Mouse (Mus musculus) MEL (cell line): ENCODE measurements around the gene Prkd2. TPM values are rescaled to one million over a fixed set of nuclear protein-coding genes. Genes with fewer than 3 reads are reported as not detected.

ENCODE experiments used
- DNase-seq: peaks from one replicate; pipeline ENCODE4 v3.0.0; 2011; ENCODE audit warnings: low read depth, low spot score
- H3K27ac ChIP-seq: 2 replicates; pipeline ENCODE4 v1.5.1; 2012; ENCODE audit warnings: low read depth, mild to moderate bottlenecking, control low read depth, low read length, moderate library complexity; ENCODE audit not compliant: control insufficient read depth
- H3K27me3 ChIP-seq, 2 experiments: fragments of 150-350 bp in 1 of 2; sonication (generic) in 1 of 2; 2 replicates each; pipeline ENCODE4 v1.6.1; 2012; ENCODE audit warnings: low read length in 2 of 2, mild to moderate bottlenecking in 2 of 2, improper control_type of control experiment in 1 of 2, moderate library complexity in 1 of 2; ENCODE audit not compliant: insufficient read depth in 2 of 2, control insufficient read depth in 1 of 2
- H3K36me3 ChIP-seq, 2 experiments: 2 replicates each; pipeline ENCODE4 v1.6.1; 2012 to 2014; ENCODE audit warnings: low read length in 2 of 2, improper control_type of control experiment in 1 of 2, inconsistent platforms in 1 of 2, mild to moderate bottlenecking in 1 of 2; ENCODE audit not compliant: insufficient read depth in 2 of 2, control insufficient read depth in 1 of 2
- H3K4me1 ChIP-seq, 2 experiments: fragments of 150-350 bp in 1 of 2; sonication (generic) in 1 of 2; 2 replicates each; pipeline ENCODE4 v1.6.1; 2012; ENCODE audit warnings: low read length in 2 of 2, improper control_type of control experiment in 1 of 2, mild to moderate bottlenecking in 1 of 2; ENCODE audit not compliant: insufficient read depth in 2 of 2, control insufficient read depth in 1 of 2
- H3K4me3 ChIP-seq, 2 experiments: fragments of 150-350 bp in 1 of 2; sonication (generic) in 1 of 2; 2 replicates each; pipeline ENCODE4 v1.5.1; 2012; ENCODE audit warnings: low read depth in 2 of 2, low read length in 2 of 2, mild to moderate bottlenecking in 2 of 2, moderate library complexity in 2 of 2, control low read depth in 1 of 2, improper control_type of control experiment in 1 of 2; ENCODE audit not compliant: control insufficient read depth in 1 of 2, insufficient read depth in 1 of 2
- H3K79me2 ChIP-seq: 2 replicates; pipeline ENCODE4 v1.6.1; 2012; ENCODE audit warnings: mild to moderate bottlenecking, low read length, moderate library complexity; ENCODE audit not compliant: control insufficient read depth, poor library complexity, insufficient read depth
- H3K9ac ChIP-seq: 2 replicates; pipeline ENCODE4 v1.6.1; 2012; ENCODE audit warnings: low read depth, mild to moderate bottlenecking, control low read depth, low read length, moderate library complexity; ENCODE audit not compliant: control insufficient read depth, poor library complexity, severe bottlenecking
- H3K9me3 ChIP-seq: fragments of 150-350 bp; sonication (generic); replicated peaks from 2 replicates; pipeline ENCODE4 v1.6.1; 2012; ENCODE audit warnings: mild to moderate bottlenecking, low read length, improper control_type of control experiment, moderate library complexity; ENCODE audit not compliant: insufficient read depth
- EP300 ChIP-seq, 2 experiments: IDR thresholded peaks; 2 replicates each; pipeline ENCODE4 v1.6.1; 2011; ENCODE audit warnings: improper control_type of control experiment in 2 of 2, low read length in 2 of 2, low read depth in 1 of 2, mild to moderate bottlenecking in 1 of 2
- RAD21 ChIP-seq: IDR thresholded peaks from 2 replicates; pipeline ENCODE4 v1.6.1; 2011; ENCODE audit warnings: mild to moderate bottlenecking, low read depth, low read length, improper control_type of control experiment
- TAL1 ChIP-seq: IDR thresholded peaks from 2 replicates; pipeline ENCODE4 v1.6.1; 2012; ENCODE audit warnings: mild to moderate bottlenecking, inconsistent platforms, low read length, moderate library complexity, mixed read lengths
- TCF12 ChIP-seq: IDR thresholded peaks from 2 replicates; pipeline ENCODE4 v1.6.1; 2014; ENCODE audit warnings: low read depth, mild to moderate bottlenecking, inconsistent platforms, low read length, improper control_type of control experiment, moderate library complexity
- UBTF ChIP-seq: IDR thresholded peaks from 2 replicates; pipeline ENCODE4 v1.6.1; 2012; ENCODE audit warnings: low read depth, mild to moderate bottlenecking, inconsistent platforms, low read length, improper control_type of control experiment, moderate library complexity, borderline replicate concordance; ENCODE audit not compliant: insufficient read depth
- polyA plus RNA-seq, 2 experiments: library from polyadenylated mRNA; stranded (reverse) in 1 of 2; unstranded in 1 of 2; fragments of >175 nt in 1 of 2; fragments of >200 nt in 1 of 2; gene quantifications; 2 replicates each; pipeline versions ENCODE4 v1.2.1 to v1.2.4; 2012; ENCODE audit warnings: low replicate concordance in 2 of 2, low read depth in 1 of 2; ENCODE audit not compliant: insufficient read length in 2 of 2, insufficient read depth in 1 of 2, missing spikeins in 1 of 2
- total RNA-seq: library from RNA; depleted of rRNA; stranded (reverse); fragments of 300-350 nt; gene quantifications from 2 replicates; pipeline ENCODE4 v1.2.3, GENCODE M21; 2012; rRNA removed

Prkd2 gene
- total and polyA plus RNA-seq, 3 experiments: 2.9 to 8.7 TPM; not detected in 1

DNA sequence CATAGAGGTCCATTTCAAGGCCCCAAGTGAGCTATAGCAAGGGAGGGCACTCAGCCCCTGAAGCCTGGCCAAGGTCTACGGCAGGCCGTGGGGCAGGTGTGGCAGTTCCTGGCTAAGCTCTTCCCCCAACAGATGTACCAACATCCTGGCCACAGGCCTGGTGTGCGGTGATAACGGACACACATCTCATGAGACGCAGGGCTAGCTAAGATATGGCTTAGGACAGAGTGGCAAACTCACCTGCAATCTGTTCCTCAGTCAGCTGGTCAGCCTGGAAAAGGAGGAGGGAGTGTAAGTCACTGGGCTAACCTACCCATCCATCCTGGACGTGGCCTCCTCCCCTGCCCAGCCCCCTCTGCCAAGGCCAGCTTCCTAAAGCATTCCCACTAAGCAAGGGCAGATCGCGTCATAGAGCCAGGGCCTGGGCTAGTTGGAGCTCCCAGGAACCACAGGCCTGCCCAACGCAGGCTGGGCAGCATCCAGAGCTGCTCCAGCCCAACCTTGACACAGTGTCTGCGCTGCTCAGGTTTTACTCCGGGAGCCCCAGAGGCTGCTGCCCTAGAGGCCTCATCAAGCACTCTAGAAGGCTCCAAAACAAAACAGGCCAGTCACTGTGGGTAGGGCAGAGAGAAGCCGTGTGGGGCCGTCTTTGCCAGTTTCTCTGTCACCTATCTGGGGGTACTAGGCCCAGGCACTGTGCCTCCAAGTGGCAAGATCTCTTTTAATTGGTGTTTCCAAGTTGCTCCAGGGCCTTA, 76.9 kb downstream of the Prkd2 start:
- H3K27ac ChIP-seq: no peak overlapping the region
- H3K4me3 ChIP-seq: no peak overlapping the region
- peaks cover 0 to 10% of the 10 kb centered on the region in 2 experiments; a peak in 2 of 4 replicates for H3K36me3 ChIP-seq
- H3K9me3 ChIP-seq: no peaks in the 10 kb centered on the region
- peaks cover 0 to 10% of the 10 kb centered on the region in 2 experiments; a peak in 3 of 4 replicates for H3K4me1 ChIP-seq
- peaks cover 43% of the 10 kb centered on the region for H3K79me2 ChIP-seq
- DNase-seq: no peak
- 0 out of 4 replicates have a peak, but pooled peaks of 1 of the 2 experiments have one; percentile 19 for TF ChIP-seq EP300 (IDR thresholded peaks at IDR 0.05; ENCODE audit: low read depth in 1 of 2, low read length in 2 of 2)
- no peak for TF ChIP-seq RAD21
- no peak for TF ChIP-seq UBTF
- TF ChIP-seq TAL1: peak; percentile 52
- peak; percentile 26; the same call in 1 of the 2 replicates for TF ChIP-seq TCF12
- H3K9ac ChIP-seq: no peak overlapping the region
- H3K27me3 ChIP-seq: no peaks in the 10 kb centered on the region

Other genes with a start within 250 kb of the Prkd2 start
- 6.7 and 7.4 TPM in 2 replicates for gene Arhgap35, start 227.9 kb upstream of the Prkd2 start, total RNA-seq
- 10 to 100 TPM in 1 of 2 experiments, not detected in 1; 13.4 TPM for gene Arhgap35, start 227.9 kb upstream of the Prkd2 start, polyA plus RNA-seq
- not detected in 2 replicates for gene Ceacam15, start 167.2 kb upstream of the Prkd2 start, total RNA-seq
- not detected for gene Ceacam15, start 167.2 kb upstream of the Prkd2 start, polyA plus RNA-seq
- gene Ceacam9, start 121.0 kb upstream of the Prkd2 start, total RNA-seq: not detected in 2 replicates
- not detected for gene Ceacam9, start 121.0 kb upstream of the Prkd2 start, polyA plus RNA-seq
- 279 and 288 TPM in 2 replicates for gene Ap2s1, start 104.5 kb upstream of the Prkd2 start, total RNA-seq
- gene Ap2s1, start 104.5 kb upstream of the Prkd2 start, polyA plus RNA-seq: 100 to 1,000 TPM in 1 of 2 experiments, not detected in 1; 297 TPM
- 72.0 and 88.6 TPM in 2 replicates for gene Slc1a5, start 61.6 kb upstream of the Prkd2 start, total RNA-seq
- 100 to 1,000 TPM in 1 of 2 experiments, not detected in 1; 180 TPM for gene Slc1a5, start 61.6 kb upstream of the Prkd2 start, polyA plus RNA-seq
- 54.7 and 55.8 TPM in 2 replicates for gene Strn4, start 27.0 kb upstream of the Prkd2 start, total RNA-seq
- 10 to 100 TPM in 1 of 2 experiments, not detected in 1; 93.5 TPM for gene Strn4, start 27.0 kb upstream of the Prkd2 start, polyA plus RNA-seq
- gene Fkrp, start 26.2 kb upstream of the Prkd2 start, total RNA-seq: 12.6 and 15.9 TPM in 2 replicates
- 10 to 100 TPM in 1 of 2 experiments, not detected in 1; 19.2 TPM for gene Fkrp, start 26.2 kb upstream of the Prkd2 start, polyA plus RNA-seq
- 0.31 and 0.49 TPM in 2 replicates for gene Dact3, start 32.4 kb downstream of the Prkd2 start, total RNA-seq
- 1 to 10 TPM in 1 of 2 experiments, not detected in 1; 2.1 TPM for gene Dact3, start 32.4 kb downstream of the Prkd2 start, polyA plus RNA-seq
- gene Gng8, start 48.9 kb downstream of the Prkd2 start, total RNA-seq: 0.39 TPM in 1 of 2 replicates, not detected in the other
- 1 to 10 TPM in 1 of 2 experiments, not detected in 1; 2.2 TPM for gene Gng8, start 48.9 kb downstream of the Prkd2 start, polyA plus RNA-seq
- 19.6 and 22.8 TPM in 2 replicates for gene Ptgir, start 63.6 kb downstream of the Prkd2 start, total RNA-seq
- 10 to 100 TPM in 1 of 2 experiments, not detected in 1; 23.7 TPM for gene Ptgir, start 63.6 kb downstream of the Prkd2 start, polyA plus RNA-seq
- gene Calm3, start 81.2 kb downstream of the Prkd2 start, total RNA-seq: 450 and 482 TPM in 2 replicates
- 1,000 to 10,000 TPM in 1 of 2 experiments, 100 to 1,000 TPM in 1; 515 to 1,030 TPM for gene Calm3, start 81.2 kb downstream of the Prkd2 start, polyA plus RNA-seq
- gene Pnmal2, start 101.8 kb downstream of the Prkd2 start, total RNA-seq: not detected in 2 replicates
- gene Pnmal2, start 101.8 kb downstream of the Prkd2 start, polyA plus RNA-seq: under 1 TPM in 1 of 2 experiments, not detected in 1; 0.07 TPM
- 0.19 and 0.23 TPM in 2 replicates for gene Pnmal1, start 116.8 kb downstream of the Prkd2 start, total RNA-seq
- under 1 TPM in 1 of 2 experiments, not detected in 1; 0.53 TPM for gene Pnmal1, start 116.8 kb downstream of the Prkd2 start, polyA plus RNA-seq
- gene Gm42372, start 140.2 kb downstream of the Prkd2 start, total RNA-seq: not detected in 2 replicates
- gene Gm42372, start 140.2 kb downstream of the Prkd2 start, polyA plus RNA-seq: under 1 TPM in 1 of 2 experiments, not detected in 1; 0.42 TPM
- not detected in 2 replicates for gene Ccdc8, start 149.8 kb downstream of the Prkd2 start, total RNA-seq
- under 1 TPM in 1 of 2 experiments, not detected in 1; 0.11 TPM for gene Ccdc8, start 149.8 kb downstream of the Prkd2 start, polyA plus RNA-seq
- gene Ppp5c, start 185.0 kb downstream of the Prkd2 start, total RNA-seq: 94.2 and 101 TPM in 2 replicates
- 100 to 1,000 TPM; 178 to 249 TPM for gene Ppp5c, start 185.0 kb downstream of the Prkd2 start, polyA plus RNA-seq
- gene Hif3a, start 219.5 kb downstream of the Prkd2 start, total RNA-seq: 8.0 and 9.6 TPM in 2 replicates
- 10 to 100 TPM in 1 of 2 experiments, not detected in 1; 37.9 TPM for gene Hif3a, start 219.5 kb downstream of the Prkd2 start, polyA plus RNA-seq
- 0.23 and 0.36 TPM in 2 replicates for gene Psg16, start 231.1 kb downstream of the Prkd2 start, total RNA-seq
- gene Psg16, start 231.1 kb downstream of the Prkd2 start, polyA plus RNA-seq: under 1 TPM in 1 of 2 experiments, not detected in 1; 0.67 TPM